Mouse (Mus musculus) kidney, embryonic 15.5 days (tissue): ENCODE results near the gene Hoxa10. TPM values are rescaled to one million over a fixed set of nuclear protein-coding genes. Genes with fewer than 3 reads are reported as not detected.

ENCODE experiments used
- ATAC-seq: fragments of 200-750 bp; cut with Nextera tagmentation; replicated peaks from 2 replicates; pipeline ENCODE4 v1.8.0; 2017; ENCODE audit warnings: moderate TSS enrichment; ENCODE audit not compliant: low FRiP score
- H3K27ac ChIP-seq: fragments of 300-500 bp; sonication (generic); 2 replicates; pipeline ENCODE4 v1.5.1; 2015; ENCODE audit warnings: mild to moderate bottlenecking, inconsistent platforms
- H3K27me3 ChIP-seq: fragments of 300-500 bp; sonication (generic); 2 replicates; pipeline ENCODE4 v1.6.1; 2015; ENCODE audit warnings: inconsistent platforms
- H3K36me3 ChIP-seq: fragments of 300-500 bp; sonication (generic); 2 replicates; pipeline ENCODE4 v1.6.1; 2015; ENCODE audit warnings: inconsistent platforms
- H3K4me1 ChIP-seq: fragments of 300-500 bp; sonication (generic); 2 replicates; pipeline ENCODE4 v1.6.1; 2015; ENCODE audit warnings: inconsistent platforms
- H3K4me2 ChIP-seq: fragments of 300-500 bp; sonication (generic); 2 replicates; pipeline ENCODE4 v1.6.1; 2015; ENCODE audit warnings: moderate library complexity, mild to moderate bottlenecking, inconsistent platforms
- H3K4me3 ChIP-seq: fragments of 300-500 bp; sonication (generic); replicated peaks from 2 replicates; pipeline ENCODE4 v1.5.1; 2015; ENCODE audit warnings: mild to moderate bottlenecking, inconsistent platforms
- H3K9ac ChIP-seq: fragments of 300-500 bp; sonication (generic); 2 replicates; pipeline ENCODE4 v1.6.1; 2015; ENCODE audit warnings: mild to moderate bottlenecking, inconsistent platforms
- H3K9me3 ChIP-seq: fragments of 300-500 bp; sonication (generic); replicated peaks from 2 replicates; pipeline ENCODE4 v1.6.1; 2016; ENCODE audit warnings: inconsistent platforms
- WGBS: fragments of 180-500 bp; shearing (Covaris S2); methylation state at CpG from one replicate; pipeline ENCODE4 v1.1.7; 2015; ENCODE audit warnings: mixed read lengths; 5-methylcytosine and 5-hydroxymethylcytosine counted together
- polyA plus RNA-seq: library from polyadenylated mRNA; unstranded; fragments of >200 nt; fragmentation: Nextera tagmentation; extraction: Ambion mirVana; gene quantifications from 2 replicates; pipeline ENCODE4 v1.2.1, GENCODE M21; 2015

The Hoxa10 gene
- polyA plus RNA-seq, 1 experiment from 2014 or later, result 157 TPM

- Histone ChIP-seq H3K4me2 (peak overlapping the region; percentile 74), H3K27ac (peak overlapping the region; percentile 95), H3K36me3 (no peaks in the 10 kb centered on the region), H3K9me3 (no peaks in the 10 kb centered on the region), H3K27me3 (peaks cover 22% of the 10 kb centered on the region), H3K4me1 (peaks cover 45% of the 10 kb centered on the region), H3K9ac (peak overlapping the region; percentile 96), H3K4me3 (peak overlapping the region; percentile 76)
- 6% methylated on average over 9 of the region's 9 CpGs for WGBS
- ATAC-seq, result no peak; the same call in 1 of the 2 replicates
Observed at GRCm38 (mm10) chr6:52241001-52241621, 457 bp upstream of the Hoxa10 start.

GRCm38 (mm10) chr6:52239625-52240388 lies 847 bp downstream of the Hoxa10 start:
- H3K4me1 ChIP-seq, result peaks cover 57% of the 10 kb centered on the region
- peak overlapping the region; percentile 96 for H3K9ac ChIP-seq
- H3K27ac ChIP-seq, result peak overlapping the region; percentile 95
- WGBS, result under 1% methylated on average over 30 of the region's 30 CpGs
- H3K4me2 ChIP-seq, result peak overlapping the region; percentile 74
- H3K27me3 ChIP-seq, result peaks cover 25% of the 10 kb centered on the region
- no peaks in the 10 kb centered on the region for H3K9me3 ChIP-seq
- peak overlapping the region; percentile 76 for H3K4me3 ChIP-seq
- no peak for ATAC-seq
- no peaks in the 10 kb centered on the region for H3K36me3 ChIP-seq

GRCm38 (mm10) chr6:52238976-52239375 lies 1.7 kb downstream of the Hoxa10 start:
- Histone ChIP-seq H3K27ac (peak overlapping the region; percentile 70), H3K27me3 (peaks cover 28% of the 10 kb centered on the region), H3K4me3 (peak overlapping the region; percentile 76), H3K36me3 (no peaks in the 10 kb centered on the region), H3K9ac (peak overlapping the region; percentile 96), H3K9me3 (no peaks in the 10 kb centered on the region), H3K4me1 (peaks cover 63% of the 10 kb centered on the region), H3K4me2 (peak overlapping the region; percentile 74)
- 2% methylated on average over 7 of the region's 7 CpGs for whole genome bisulfite sequencing
- no peak for ATAC-seq

GRCm38 (mm10) chr6:52238155-52238545 lies 2.5 kb downstream of the Hoxa10 start:
- Histone ChIP-seq H3K4me3 (peak overlapping the region; percentile 76), H3K4me1 (peaks cover 59% of the 10 kb centered on the region), H3K9me3 (no peaks in the 10 kb centered on the region), H3K27ac (peak overlapping the region; percentile 97), H3K4me2 (peak overlapping the region; percentile 74), H3K36me3 (no peaks in the 10 kb centered on the region), H3K9ac (peak overlapping the region; percentile 96), H3K27me3 (peaks cover 21% of the 10 kb centered on the region; the same call in 1 of the 2 replicates)
- WGBS, result 6% methylated on average over 7 of the region's 7 CpGs
- ATAC-seq, result no peak

GRCm38 (mm10) chr6:52237346-52238154 lies 3.1 kb downstream of the Hoxa10 start:
- Histone ChIP-seq H3K36me3 (no peaks in the 10 kb centered on the region), H3K9me3 (no peaks in the 10 kb centered on the region), H3K9ac (peak overlapping the region; percentile 96), H3K4me2 (peak overlapping the region; percentile 74), H3K4me3 (peak overlapping the region; percentile 76), H3K27ac (peak overlapping the region; percentile 97), H3K27me3 (peaks cover 17% of the 10 kb centered on the region; the same call in 1 of the 2 replicates), H3K4me1 (peaks cover 53% of the 10 kb centered on the region)
- ATAC-seq, result no peak
- 9% methylated on average over 10 of the region's 10 CpGs for WGBS

GRCm38 (mm10) chr6:52236806-52237205 lies 3.8 kb downstream of the Hoxa10 start:
- 25% methylated on average over 3 of the region's 3 CpGs for WGBS
- no peaks in the 10 kb centered on the region for H3K9me3 ChIP-seq
- no peak for ATAC-seq
- H3K9ac ChIP-seq, result peak overlapping the region; percentile 96
- H3K27ac ChIP-seq, result peak overlapping the region; percentile 97
- peak overlapping the region; percentile 76 for H3K4me3 ChIP-seq
- peaks cover 16% of the 10 kb centered on the region; the same call in 1 of the 2 replicates for H3K27me3 ChIP-seq
- peaks cover 47% of the 10 kb centered on the region for H3K4me1 ChIP-seq
- peak overlapping the region; percentile 74 for H3K4me2 ChIP-seq
- no peaks in the 10 kb centered on the region for H3K36me3 ChIP-seq

GRCm38 (mm10) chr6:52235866-52236265 lies 4.8 kb downstream of the Hoxa10 start:
- Histone ChIP-seq H3K4me3 (peak overlapping the region; percentile 76), H3K4me2 (peak overlapping the region; percentile 74), H3K27me3 (peaks cover 11% of the 10 kb centered on the region; the same call in 1 of the 2 replicates)

GRCm38 (mm10) chr6:52235267-52235666 lies 5.4 kb downstream of the Hoxa10 start:
- 15% methylated on average over 9 of the region's 9 CpGs for WGBS
- Histone ChIP-seq H3K27ac (peak overlapping the region; percentile 97), H3K9ac (peak overlapping the region; percentile 96), H3K4me3 (peak overlapping the region; percentile 76), H3K4me1 (peaks cover 32% of the 10 kb centered on the region), H3K36me3 (no peaks in the 10 kb centered on the region), H3K4me2 (peak overlapping the region; percentile 74), H3K9me3 (no peaks in the 10 kb centered on the region), H3K27me3 (peaks cover 11% of the 10 kb centered on the region; the same call in 1 of the 2 replicates)
- no peak for ATAC-seq

More at GRCm38 (mm10) chr6:52235866-52236265, 4.8 kb downstream of the Hoxa10 start:
- no peak for ATAC-seq
- Histone ChIP-seq H3K9me3 (no peaks in the 10 kb centered on the region), H3K27ac (peak overlapping the region; percentile 97), H3K36me3 (no peaks in the 10 kb centered on the region), H3K9ac (peak overlapping the region; percentile 96), H3K4me1 (peaks cover 38% of the 10 kb centered on the region)
- WGBS, result 17% methylated on average over 6 of the region's 6 CpGs

GRCm38 (mm10) chr6:52234428-52235140 lies 6.1 kb downstream of the Hoxa10 start:
- Histone ChIP-seq H3K27ac (peak overlapping the region; percentile 97), H3K4me1 (peaks cover 33% of the 10 kb centered on the region), H3K9ac (peak overlapping the region; percentile 96), H3K27me3 (peaks cover 7% of the 10 kb centered on the region; the same call in 1 of the 2 replicates), H3K9me3 (no peaks in the 10 kb centered on the region), H3K4me2 (peak overlapping the region; percentile 74), H3K36me3 (no peaks in the 10 kb centered on the region), H3K4me3 (peak overlapping the region; percentile 76)
- under 1% methylated on average over 61 of the region's 68 CpGs for WGBS
- peak; percentile 30 for ATAC-seq

- peaks cover 7% of the 10 kb centered on the region; the same call in 1 of the 2 replicates for H3K27me3 ChIP-seq
- no peaks in the 10 kb centered on the region for H3K9me3 ChIP-seq
- H3K9ac ChIP-seq, result peak overlapping the region; percentile 96
- no peaks in the 10 kb centered on the region for H3K36me3 ChIP-seq
- peak overlapping the region; percentile 97 for H3K27ac ChIP-seq
- H3K4me3 ChIP-seq, result peak overlapping the region; percentile 76
- H3K4me1 ChIP-seq, result peaks cover 33% of the 10 kb centered on the region
- ATAC-seq, result peak; percentile 47
- WGBS, result under 1% methylated on average over 70 of the region's 70 CpGs
- peak overlapping the region; percentile 74 for H3K4me2 ChIP-seq
Observed at GRCm38 (mm10) chr6:52233546-52234427, 6.9 kb downstream of the Hoxa10 start.
